Mouse (Mus musculus) limb, embryonic 11.5 days (tissue): Measurements from ENCODE around the gene Setd1b. TPM values are rescaled to one million over a fixed set of nuclear protein-coding genes. Genes with fewer than 3 reads are reported as not detected.

Source experiments
- ATAC-seq: fragments of 200-750 bp; cut with Nextera tagmentation; 2 replicates; pipeline ENCODE4 v1.8.0; 2017; ENCODE audit warnings: low read depth; ENCODE audit not compliant: insufficient number of reproducible peaks, low FRiP score, low TSS enrichment
- DNase-seq: peaks from one replicate; pipeline ENCODE4 v3.0.0-alpha.2; 2015; ENCODE audit warnings: low spot score
- H3K27ac ChIP-seq: fragments of 300-500 bp; sonication (generic); replicated peaks from 2 replicates; pipeline ENCODE4 v1.5.1; 2014; ENCODE audit warnings: low read depth, mild to moderate bottlenecking, low read length
- H3K27me3 ChIP-seq: fragments of 300-500 bp; sonication (generic); 2 replicates; pipeline ENCODE4 v1.6.1; 2014; ENCODE audit warnings: mild to moderate bottlenecking, low read length, mixed read lengths; ENCODE audit not compliant: control insufficient read depth, insufficient read depth
- H3K36me3 ChIP-seq: fragments of 300-500 bp; sonication (generic); 2 replicates; pipeline ENCODE4 v1.6.1; 2014; ENCODE audit warnings: mild to moderate bottlenecking, low read length, moderate library complexity, mixed read lengths; ENCODE audit not compliant: control insufficient read depth, insufficient read depth
- H3K4me1 ChIP-seq: fragments of 300-500 bp; sonication (generic); 2 replicates; pipeline ENCODE4 v1.6.1; 2014; ENCODE audit warnings: low read length, mixed read lengths; ENCODE audit not compliant: control insufficient read depth, insufficient read depth
- H3K4me2 ChIP-seq: fragments of 300-500 bp; sonication (generic); 2 replicates; pipeline ENCODE4 v1.6.1; 2014; ENCODE audit warnings: low read depth, mild to moderate bottlenecking, moderate library complexity; ENCODE audit not compliant: severe bottlenecking
- H3K4me3 ChIP-seq: fragments of 300-500 bp; sonication (generic); 2 replicates; pipeline ENCODE4 v1.5.1; 2014; ENCODE audit warnings: low read depth, low read length
- H3K9ac ChIP-seq: fragments of 300-500 bp; sonication (generic); 2 replicates; pipeline ENCODE4 v1.6.1; 2014; ENCODE audit warnings: mild to moderate bottlenecking, low read length
- H3K9me3 ChIP-seq: fragments of 300-500 bp; sonication (generic); 2 replicates; pipeline ENCODE4 v1.6.1; 2016; ENCODE audit warnings: low read length; ENCODE audit not compliant: control insufficient read depth
- WGBS: fragments of 180-500 bp; shearing (Covaris S2); extraction: QIAGEN DNeasy Blood & Tissue Kit; methylation state at CpG from one replicate; pipeline ENCODE4 v1.1.7; 2014; 5-methylcytosine and 5-hydroxymethylcytosine counted together
- polyA plus RNA-seq: library from polyadenylated mRNA; unstranded; fragments of >200 nt; fragmentation: Nextera tagmentation; extraction: Ambion mirVana; gene quantifications from 2 replicates; pipeline ENCODE4 v1.2.1, GENCODE M21; 2014

Setd1b gene
- polyA plus RNA-seq, 1 experiment from 2014 or later, result 12.0 TPM

DNA sequence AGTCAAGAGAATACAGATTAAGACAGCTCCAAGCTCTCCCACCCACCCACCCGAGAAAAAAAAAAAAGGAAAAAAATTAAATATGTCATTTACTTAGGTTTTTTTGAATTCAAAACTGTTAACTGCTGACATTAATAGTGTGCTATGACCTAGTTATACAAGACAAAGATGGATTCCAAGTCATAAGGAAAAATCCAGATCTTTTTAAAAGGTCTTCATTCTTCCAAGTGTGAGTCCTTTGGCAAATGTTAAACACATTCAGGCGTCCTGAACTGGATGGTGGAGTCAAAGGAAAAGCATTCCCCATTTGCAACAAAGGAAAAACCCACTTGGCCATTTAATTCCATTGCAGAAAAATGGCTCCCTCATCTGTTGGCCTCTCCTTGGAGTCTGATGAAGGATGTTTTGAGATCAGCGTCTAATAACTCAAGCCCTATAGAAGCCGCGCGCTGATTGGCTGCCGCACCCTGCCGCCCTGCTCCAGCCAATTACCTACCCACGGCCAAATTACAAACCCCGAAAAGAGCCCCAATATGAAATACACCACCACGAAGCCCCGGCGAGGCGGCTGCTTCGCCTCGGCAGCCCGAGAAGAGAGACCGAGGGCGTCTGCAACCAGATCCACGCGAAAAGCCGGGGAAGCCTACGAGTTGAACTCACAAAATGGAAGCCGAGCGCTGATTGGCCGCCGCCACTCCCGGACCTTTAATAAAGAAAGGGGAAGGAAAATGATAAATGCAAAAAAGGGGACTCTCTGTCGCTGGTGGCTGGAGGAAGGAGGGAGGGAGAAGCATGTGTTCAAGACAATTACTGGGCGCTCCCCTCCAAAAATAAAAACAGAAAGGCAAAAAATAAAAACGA is 1.1 kb upstream of the Setd1b start:
- peaks cover 43% of the 10 kb centered on the region for H3K4me1 ChIP-seq
- peaks cover 3% of the 10 kb centered on the region; the same call in 1 of the 2 replicates for H3K36me3 ChIP-seq
- 0% methylated on average over 31 of the region's 31 CpGs for WGBS
- H3K9ac ChIP-seq, result peak overlapping the region; percentile 100
- peak overlapping the region; percentile 100 for H3K27ac ChIP-seq
- H3K4me3 ChIP-seq, result peak overlapping the region; percentile 95
- DNase-seq (peak; percentile 93), ATAC-seq (peak; percentile 67; the same call in 1 of the 2 replicates)
- H3K4me2 ChIP-seq, result peak overlapping the region; percentile 100
- H3K27me3 ChIP-seq, result no peaks in the 10 kb centered on the region
- no peaks in the 10 kb centered on the region for H3K9me3 ChIP-seq

DNA sequence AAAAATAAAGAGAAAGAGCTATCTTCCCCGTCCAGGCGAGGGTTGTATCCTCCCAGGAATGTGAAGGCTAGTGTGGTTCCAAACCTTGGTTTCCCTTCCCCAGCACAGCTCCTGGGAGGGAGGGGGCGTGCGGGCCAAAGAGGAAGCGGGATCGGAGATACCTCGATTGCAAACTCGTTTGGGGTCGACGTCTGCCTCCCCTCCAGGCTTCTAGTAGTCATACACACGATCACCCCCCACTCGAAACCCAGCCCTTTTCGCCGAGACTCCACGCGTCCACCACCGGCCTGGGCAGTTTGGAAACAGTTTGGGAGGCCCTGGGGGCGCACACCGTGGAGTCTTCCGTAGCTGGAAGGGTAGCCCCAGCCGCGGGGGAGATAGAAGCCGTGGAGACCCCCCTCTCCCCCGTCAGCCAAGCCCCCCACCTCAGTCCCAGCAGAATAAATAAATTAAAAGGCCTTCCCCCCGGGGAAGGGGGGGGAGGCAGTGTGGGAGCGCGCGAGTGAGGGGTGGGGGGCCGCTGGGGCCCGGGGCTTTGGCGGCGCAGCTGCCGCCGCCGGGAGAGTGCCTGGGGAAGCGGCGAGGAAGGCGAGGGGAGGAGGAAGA is 335 bp upstream of the Setd1b start:
- DNase-seq (peak; percentile 77), ATAC-seq (no peak)
- no peaks in the 10 kb centered on the region for H3K27me3 ChIP-seq
- peak overlapping the region; percentile 100 for H3K9ac ChIP-seq
- peak overlapping the region; percentile 100 for H3K27ac ChIP-seq
- peaks cover 39% of the 10 kb centered on the region for H3K4me1 ChIP-seq
- WGBS, result 0% methylated on average over 31 of the region's 38 CpGs
- H3K9me3 ChIP-seq, result no peaks in the 10 kb centered on the region
- peak overlapping the region; percentile 100 for H3K4me2 ChIP-seq
- peak overlapping the region; percentile 95 for H3K4me3 ChIP-seq
- peaks cover 7% of the 10 kb centered on the region; the same call in 1 of the 2 replicates for H3K36me3 ChIP-seq

DNA sequence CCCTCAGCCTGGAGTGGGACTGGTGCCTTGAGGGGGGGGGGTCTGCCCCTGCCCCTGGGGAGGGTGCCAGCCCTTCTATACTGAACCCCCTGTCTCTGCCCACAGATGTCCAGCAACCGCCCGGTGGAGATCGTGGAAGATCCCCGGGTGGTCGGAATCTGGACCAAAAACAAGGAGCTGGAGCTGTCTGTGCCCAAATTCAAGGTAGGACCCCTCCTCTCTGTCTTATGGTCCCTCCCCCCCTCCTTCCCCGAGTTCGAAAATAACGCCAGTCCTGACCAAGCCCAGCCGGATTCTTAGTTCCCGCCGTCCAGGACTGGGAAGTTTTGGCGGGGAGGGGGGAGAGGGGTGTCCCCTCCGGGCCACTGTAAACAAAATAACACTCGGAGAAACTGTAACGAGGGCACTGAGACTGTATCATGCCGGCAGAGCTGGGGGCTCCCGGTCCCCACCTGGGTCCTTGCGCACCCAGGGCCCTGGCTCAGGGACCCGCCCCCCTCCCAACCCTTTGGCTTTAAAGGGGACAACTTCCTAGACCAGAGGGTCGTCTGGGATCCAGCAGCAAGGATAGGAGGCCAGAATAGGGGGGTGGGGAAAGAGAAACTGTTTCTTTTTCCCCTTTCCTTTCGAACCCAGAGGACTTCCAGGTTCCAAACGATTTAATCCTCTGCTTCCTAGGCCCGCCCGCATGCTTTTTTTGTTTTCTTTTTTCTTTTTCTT is 1.4 kb downstream of the Setd1b start:
- peak overlapping the region; percentile 100; the same call in 1 of the 2 replicates for H3K27ac ChIP-seq
- peak overlapping the region; percentile 100 for H3K9ac ChIP-seq
- DNase-seq (peak; percentile 55), ATAC-seq (no peak)
- no peaks in the 10 kb centered on the region for H3K9me3 ChIP-seq
- peak overlapping the region; percentile 100 for H3K4me2 ChIP-seq
- H3K36me3 ChIP-seq, result peaks cover 20% of the 10 kb centered on the region
- no peaks in the 10 kb centered on the region for H3K27me3 ChIP-seq
- peaks cover 28% of the 10 kb centered on the region for H3K4me1 ChIP-seq
- peak overlapping the region; percentile 95 for H3K4me3 ChIP-seq
- 2% methylated on average over 24 of the region's 24 CpGs for WGBS

DNA sequence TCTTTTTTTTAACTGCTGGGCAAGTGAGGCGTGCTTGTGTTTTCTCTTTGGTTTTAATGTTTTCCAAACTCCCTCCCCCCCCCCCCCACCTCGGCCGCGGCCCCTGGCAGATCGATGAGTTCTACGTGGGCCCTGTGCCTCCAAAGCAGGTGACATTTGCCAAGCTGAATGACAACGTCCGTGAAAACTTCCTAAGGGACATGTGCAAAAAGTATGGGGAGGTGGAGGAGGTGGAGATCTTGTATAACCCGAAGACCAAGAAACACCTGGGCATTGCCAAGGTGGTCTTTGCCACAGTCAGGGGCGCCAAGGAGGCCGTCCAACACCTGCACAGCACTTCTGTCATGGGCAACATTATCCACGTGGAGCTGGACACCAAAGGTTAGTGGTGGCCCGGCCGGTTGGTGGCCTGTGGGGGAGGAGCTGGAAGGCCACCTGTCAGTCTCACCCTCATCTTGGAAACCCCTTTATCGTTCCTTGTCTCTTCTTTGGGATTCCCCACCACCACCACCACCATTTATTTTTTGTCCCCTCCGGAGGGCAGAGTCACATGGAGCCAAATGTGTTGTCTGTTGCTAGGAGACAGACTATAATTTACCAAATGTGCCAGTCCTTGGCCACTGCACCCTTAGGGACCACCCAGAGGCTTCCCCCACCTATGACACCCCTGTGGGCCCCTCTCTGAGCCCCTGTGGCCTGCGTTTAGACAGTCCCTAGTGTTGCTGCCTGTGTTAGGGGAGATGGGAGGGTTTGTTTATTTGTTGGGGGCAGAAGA is 2.2 kb downstream of the Setd1b start:
- WGBS, result 7% methylated on average over 17 of the region's 17 CpGs
- Histone ChIP-seq H3K4me2 (peak overlapping the region; percentile 100), H3K9me3 (no peaks in the 10 kb centered on the region), H3K27ac (0 out of 2 replicates have a peak overlapping the region, but pooled peaks have one; percentile 18), H3K27me3 (no peaks in the 10 kb centered on the region), H3K36me3 (peaks cover 24% of the 10 kb centered on the region), H3K9ac (peak overlapping the region; percentile 40; the same call in 1 of the 2 replicates), H3K4me3 (peak overlapping the region; percentile 95), H3K4me1 (peaks cover 31% of the 10 kb centered on the region)
- ATAC-seq, result no peak
- DNase-seq, result no peak

DNA sequence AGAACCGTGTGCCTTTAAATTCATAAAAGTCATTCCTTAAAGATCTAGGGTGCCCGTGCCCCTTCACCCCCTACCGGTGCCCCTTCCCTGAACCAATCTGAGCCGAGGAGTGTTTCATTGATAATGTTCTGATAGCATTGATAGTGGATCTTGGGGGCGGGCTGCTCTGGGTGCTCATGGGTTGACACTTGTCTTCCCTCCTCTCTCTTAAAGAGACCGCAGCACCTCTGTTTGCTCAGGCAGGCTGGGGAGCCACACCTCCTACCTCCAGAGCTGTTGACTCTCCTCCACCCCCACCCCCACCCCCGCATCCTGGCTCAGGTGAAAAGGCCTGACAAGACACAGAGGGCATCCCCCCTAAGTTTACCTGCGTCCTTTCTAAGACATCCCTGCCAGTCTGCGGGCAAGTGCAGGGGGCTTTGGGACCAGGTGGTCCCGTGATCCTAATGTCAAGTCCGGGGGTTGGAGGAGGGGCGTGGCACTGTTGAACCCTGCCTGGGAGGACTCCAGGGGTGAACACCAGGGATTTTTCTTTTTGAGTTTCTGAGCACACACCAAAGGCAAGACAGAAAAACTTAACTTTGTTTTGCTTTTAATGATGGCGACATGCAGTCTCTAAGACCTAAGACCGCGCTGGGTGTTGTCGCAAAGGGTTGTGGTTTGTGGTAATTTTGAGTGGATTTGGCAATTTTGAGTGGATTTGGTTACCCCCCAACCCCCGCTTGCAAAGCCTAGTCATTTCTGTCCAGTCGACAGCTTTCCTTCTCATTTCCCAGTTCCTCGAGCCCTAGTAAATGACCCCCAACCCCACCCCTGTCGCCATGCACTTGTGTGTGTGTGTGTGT is 3.0 kb downstream of the Setd1b start:
- 40% methylated on average over 20 of the region's 20 CpGs for WGBS
- H3K4me1 ChIP-seq, result peaks cover 36% of the 10 kb centered on the region
- peak overlapping the region; percentile 95 for H3K4me3 ChIP-seq
- H3K27ac ChIP-seq, result no peak overlapping the region; the same call in 1 of the 2 replicates
- H3K4me2 ChIP-seq, result peak overlapping the region; percentile 100
- H3K9me3 ChIP-seq, result no peaks in the 10 kb centered on the region
- DNase-seq (no peak), ATAC-seq (no peak)
- no peaks in the 10 kb centered on the region for H3K27me3 ChIP-seq
- H3K9ac ChIP-seq, result peak overlapping the region; percentile 23; the same call in 1 of the 2 replicates
- peaks cover 24% of the 10 kb centered on the region for H3K36me3 ChIP-seq

DNA sequence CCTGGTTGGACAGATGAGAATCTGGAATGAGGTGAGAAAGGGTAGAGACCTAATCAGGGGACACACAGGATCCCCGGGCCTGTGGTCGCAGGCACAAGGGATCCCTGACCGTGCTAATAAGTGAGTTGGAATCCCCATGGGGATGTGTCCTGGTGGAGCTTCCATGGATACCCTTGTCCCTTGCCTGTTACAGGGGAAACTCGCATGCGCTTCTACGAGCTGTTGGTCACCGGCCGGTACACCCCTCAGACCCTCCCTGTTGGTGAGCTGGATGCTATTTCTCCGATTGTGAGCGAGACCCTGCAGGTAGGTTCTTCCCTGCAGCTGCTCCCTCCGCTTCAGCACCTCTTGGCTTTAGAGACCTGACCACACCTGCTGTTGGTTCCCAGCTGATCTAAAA is 4.4 kb downstream of the Setd1b start:
- H3K4me1 ChIP-seq, result peaks cover 49% of the 10 kb centered on the region
- H3K27ac ChIP-seq, result no peak overlapping the region
- ATAC-seq (no peak), DNase-seq (no peak)
- H3K27me3 ChIP-seq, result no peaks in the 10 kb centered on the region
- no peak overlapping the region for H3K9ac ChIP-seq
- 92% methylated on average over 11 of the region's 11 CpGs for WGBS
- no peaks in the 10 kb centered on the region for H3K9me3 ChIP-seq
- H3K4me2 ChIP-seq, result no peak overlapping the region
- peaks cover 27% of the 10 kb centered on the region for H3K36me3 ChIP-seq
- no peak overlapping the region for H3K4me3 ChIP-seq

DNA sequence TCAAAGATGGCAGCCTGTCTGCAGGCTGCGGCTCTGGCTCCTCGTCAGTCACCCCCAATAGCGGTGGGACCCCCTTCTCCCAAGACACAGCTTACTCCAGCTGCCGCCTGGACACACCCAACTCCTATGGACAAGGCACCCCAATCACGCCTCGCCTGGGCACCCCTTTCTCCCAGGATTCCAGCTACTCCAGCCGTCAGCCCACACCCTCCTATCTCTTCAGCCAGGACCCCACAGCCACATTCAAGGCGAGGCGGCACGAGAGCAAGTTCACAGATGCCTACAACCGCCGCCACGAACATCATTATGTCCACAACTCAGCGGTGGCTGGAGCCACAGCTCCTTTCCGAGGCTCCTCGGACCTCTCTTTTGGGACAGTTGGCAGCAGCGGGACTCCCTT is 5.6 kb downstream of the Setd1b start:
- H3K4me3 ChIP-seq, result no peak overlapping the region
- H3K4me2 ChIP-seq, result no peak overlapping the region
- H3K9me3 ChIP-seq, result no peaks in the 10 kb centered on the region
- 85% methylated on average over 17 of the region's 17 CpGs for WGBS
- H3K4me1 ChIP-seq, result peaks cover 49% of the 10 kb centered on the region
- H3K27ac ChIP-seq, result no peak overlapping the region
- no peak for ATAC-seq
- no peaks in the 10 kb centered on the region for H3K27me3 ChIP-seq
- peaks cover 35% of the 10 kb centered on the region for H3K36me3 ChIP-seq
- H3K9ac ChIP-seq, result no peak overlapping the region
- DNase-seq, result no peak
